Mouse (Mus musculus): Measurements from ENCODE around the gene Gata2. TPM values are rescaled to one million over a fixed set of nuclear protein-coding genes. Genes with fewer than 3 reads are reported as not detected.
A peak's percentile ranks its signal among the peaks of the same experiment; 100 is the strongest.

The Gata2 gene
- polyA plus RNA-seq, 1 experiment from 2014 or later: 14.0 TPM

GRCm38 (mm10) chr6:88242604-88243003 is 48.9 kb downstream of the Gata2 start:
- peak; percentile 63; the same call in 1 of the 2 replicates for ATAC-seq (replicated peaks; ENCODE audit: insufficient number of reproducible peaks, insufficient read depth, low FRiP score, low read depth)
- peaks cover 43% of the 10 kb centered on the region for H3K27me3 ChIP-seq
- no peak overlapping the region for H3K4me2 ChIP-seq

DNA sequence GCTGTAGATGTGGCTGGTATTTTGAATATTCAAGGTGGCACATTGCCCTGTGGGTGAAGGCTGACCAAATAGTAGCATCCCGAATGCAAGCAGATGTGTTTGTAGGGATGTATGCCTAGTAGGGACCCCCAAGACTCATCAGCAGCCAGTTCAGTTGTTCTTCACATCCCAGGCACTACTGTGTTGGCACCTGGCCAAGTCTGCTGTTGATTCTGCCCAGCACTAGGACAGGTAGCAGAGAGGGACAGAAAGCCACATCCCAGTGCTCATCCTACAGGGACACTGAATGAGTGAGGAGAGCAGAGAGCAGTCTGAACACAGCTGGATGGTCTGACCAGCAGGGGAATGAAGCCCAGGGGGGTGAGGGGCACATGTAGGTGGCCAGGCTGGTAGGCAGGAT is 55.5 kb downstream of the Gata2 start:
- H3K36me3 ChIP-seq: no peaks in the 10 kb centered on the region
- peaks cover 7% of the 10 kb centered on the region; the same call in 1 of the 2 replicates for H3K27me3 ChIP-seq
- H3K4me2 ChIP-seq: no peak overlapping the region
- no peak overlapping the region for H3K4me3 ChIP-seq
- ATAC-seq (replicated peaks; ENCODE audit: insufficient number of reproducible peaks, insufficient read depth, low FRiP score, low read depth): no peak
- no peak overlapping the region for H3K9ac ChIP-seq
- H3K9me3 ChIP-seq (replicated peaks): no peaks in the 10 kb centered on the region
- H3K4me1 ChIP-seq (replicated peaks): peaks cover 9% of the 10 kb centered on the region
- H3K27ac ChIP-seq: no peak overlapping the region
- WGBS: 79% methylated on average over 1 of the region's 1 CpGs

More at GRCm38 (mm10) chr6:88242604-88243003, 48.9 kb downstream of the Gata2 start:
- Histone ChIP-seq H3K4me1 (replicated peaks) (no peaks in the 10 kb centered on the region; the same call in 1 of the 2 replicates), H3K9ac (no peak overlapping the region), H3K9me3 (replicated peaks) (no peaks in the 10 kb centered on the region), H3K4me3 (no peak overlapping the region), H3K27ac (no peak overlapping the region), H3K36me3 (no peaks in the 10 kb centered on the region)
- WGBS: 3% methylated on average over 15 of the region's 15 CpGs

- Histone ChIP-seq H3K27me3 (peaks cover 6% of the 10 kb centered on the region; the same call in 1 of the 2 replicates), H3K4me2 (no peak overlapping the region), H3K9me3 (replicated peaks) (no peaks in the 10 kb centered on the region), H3K4me1 (replicated peaks) (peaks cover 21% of the 10 kb centered on the region), H3K4me3 (no peak overlapping the region), H3K27ac (no peak overlapping the region), H3K36me3 (no peaks in the 10 kb centered on the region), H3K9ac (no peak overlapping the region)
- ATAC-seq (replicated peaks; ENCODE audit: insufficient number of reproducible peaks, insufficient read depth, low FRiP score, low read depth): no peak
- 100% methylated on average over 1 of the region's 1 CpGs for WGBS
Measured at GRCm38 (mm10) chr6:88251396-88251795, 57.7 kb downstream of the Gata2 start.

DNA sequence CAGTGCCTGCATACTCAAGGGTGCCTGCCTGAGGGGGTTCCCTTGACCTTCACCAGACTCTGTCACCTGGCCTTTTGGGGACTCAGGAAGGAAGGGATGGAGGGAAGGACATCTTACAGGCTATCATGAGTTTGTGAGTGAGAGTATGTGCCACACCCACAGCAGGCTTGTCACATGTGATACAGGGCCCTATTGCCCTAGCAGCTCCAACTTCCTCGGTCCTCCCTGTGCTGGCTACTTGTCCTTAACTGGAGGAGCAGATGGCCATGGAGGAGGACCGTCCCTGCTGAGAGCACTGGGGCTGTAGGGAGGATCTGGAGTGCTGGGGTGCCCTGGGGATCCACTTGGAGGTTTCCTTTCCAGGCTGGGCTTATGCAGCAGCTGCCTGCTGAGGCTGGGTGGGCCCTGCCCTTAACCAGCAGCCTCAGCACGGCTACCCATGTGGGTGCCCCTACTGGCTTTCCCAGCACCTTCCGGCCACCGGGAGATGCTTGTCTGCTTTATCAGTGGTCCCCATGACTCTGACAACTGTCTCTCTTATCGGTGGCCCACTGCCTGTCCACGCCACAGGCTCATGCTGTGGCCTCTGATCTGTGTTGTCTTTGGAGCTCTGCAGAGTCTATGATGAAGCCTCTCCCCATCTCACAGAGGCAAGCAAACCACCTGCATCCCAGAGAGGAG is 58.2 kb downstream of the Gata2 start:
- Histone ChIP-seq H3K9ac (no peak overlapping the region), H3K4me2 (no peak overlapping the region), H3K36me3 (no peaks in the 10 kb centered on the region), H3K27ac (no peak overlapping the region), H3K4me1 (replicated peaks) (peaks cover 24% of the 10 kb centered on the region), H3K9me3 (replicated peaks) (no peaks in the 10 kb centered on the region), H3K4me3 (no peak overlapping the region), H3K27me3 (peaks cover 2% of the 10 kb centered on the region; the same call in 1 of the 2 replicates)
- 50% methylated on average over 7 of the region's 7 CpGs for WGBS
- no peak for ATAC-seq (replicated peaks; ENCODE audit: insufficient number of reproducible peaks, insufficient read depth, low FRiP score, low read depth)

DNA sequence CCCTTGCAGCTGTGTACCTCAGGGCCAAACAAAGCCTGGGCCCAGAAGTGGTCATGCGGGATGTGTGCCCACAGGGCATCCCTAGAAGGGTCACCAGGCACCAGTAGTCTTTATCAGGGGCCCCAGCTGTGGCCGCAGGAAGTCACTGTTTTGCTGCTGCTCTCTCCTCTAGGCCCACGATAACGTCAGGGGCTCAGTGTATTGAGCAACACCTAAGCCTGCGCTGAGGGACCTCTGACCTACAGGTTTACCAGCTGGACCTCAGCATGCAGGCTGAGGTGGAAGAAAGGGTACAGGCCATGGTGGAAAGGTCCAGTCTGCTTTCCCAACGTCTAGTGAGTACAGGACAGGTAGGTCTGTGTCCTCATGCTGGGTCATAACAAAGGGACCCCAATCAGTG is 60.4 kb downstream of the Gata2 start:
- no peak overlapping the region for H3K27ac ChIP-seq
- no peak overlapping the region for H3K4me3 ChIP-seq
- no peak overlapping the region for H3K4me2 ChIP-seq
- ATAC-seq (replicated peaks; ENCODE audit: insufficient number of reproducible peaks, insufficient read depth, low FRiP score, low read depth): no peak
- peaks cover 15% of the 10 kb centered on the region for H3K4me1 ChIP-seq (replicated peaks)
- no peaks in the 10 kb centered on the region for H3K36me3 ChIP-seq
- peaks cover 2% of the 10 kb centered on the region; the same call in 1 of the 2 replicates for H3K27me3 ChIP-seq
- H3K9ac ChIP-seq: no peak overlapping the region
- WGBS: 55% methylated on average over 6 of the region's 6 CpGs
- H3K9me3 ChIP-seq (replicated peaks): no peaks in the 10 kb centered on the region

DNA sequence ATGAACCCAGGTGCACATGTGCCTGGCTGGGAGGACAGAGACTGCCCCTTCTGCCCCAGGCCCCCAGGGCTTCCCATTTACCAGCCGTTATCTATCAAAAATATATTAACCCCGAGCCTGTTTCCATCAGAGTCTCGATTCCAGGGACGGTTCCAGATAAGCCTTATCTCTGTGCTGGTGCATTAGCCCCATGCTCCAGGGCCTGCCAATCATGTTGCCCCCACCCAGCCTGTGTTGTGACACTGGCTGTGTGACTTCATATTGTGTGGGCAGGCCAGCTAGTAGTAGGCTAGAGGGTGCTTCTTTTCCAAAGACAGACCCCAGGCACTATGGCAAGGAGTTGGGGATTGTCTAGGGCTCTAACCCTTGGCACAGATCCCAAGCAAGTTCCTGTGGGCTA is 61.7 kb downstream of the Gata2 start:
- peaks cover 2% of the 10 kb centered on the region; the same call in 1 of the 2 replicates for H3K27me3 ChIP-seq
- no peak overlapping the region for H3K9ac ChIP-seq
- no peak overlapping the region for H3K4me3 ChIP-seq
- no peaks in the 10 kb centered on the region for H3K36me3 ChIP-seq
- no peak overlapping the region for H3K27ac ChIP-seq
- no peak overlapping the region for H3K4me2 ChIP-seq
- 13% methylated on average over 4 of the region's 4 CpGs for WGBS
- peaks cover 15% of the 10 kb centered on the region for H3K4me1 ChIP-seq (replicated peaks)
- H3K9me3 ChIP-seq (replicated peaks): no peaks in the 10 kb centered on the region
- no peak for ATAC-seq (replicated peaks; ENCODE audit: insufficient number of reproducible peaks, insufficient read depth, low FRiP score, low read depth)

Other genes with a start within 250 kb of the Gata2 start
- gene H1fx, start 212.3 kb upstream of the Gata2 start, polyA plus RNA-seq (2015; fragmentation: Nextera tagmentation; extraction: Ambion mirVana): 18.1 and 23.2 TPM in 2 replicates
- gene Rab7, start 148.6 kb upstream of the Gata2 start, polyA plus RNA-seq (2015; fragmentation: Nextera tagmentation; extraction: Ambion mirVana): 190 and 214 TPM in 2 replicates
- gene Rpn1, start 109.4 kb upstream of the Gata2 start, polyA plus RNA-seq (2015; fragmentation: Nextera tagmentation; extraction: Ambion mirVana): 166 and 209 TPM in 2 replicates
- gene Dnajb8, start 28.4 kb downstream of the Gata2 start, polyA plus RNA-seq (2015; fragmentation: Nextera tagmentation; extraction: Ambion mirVana): not detected in 2 replicates

Measured in heart, embryonic 15.5 days (tissue).